Mouse (Mus musculus) CH12.LX (cell line): ENCODE results near the gene Grid1.

Experiments
- CTCF ChIP-seq, 2 experiments: IDR thresholded peaks in 1 of 2; conservative IDR thresholded peaks in 1 of 2; 2 replicates each; pipeline ENCODE4 v1.5.1; 2011 to 2012; ENCODE audit warnings: low read depth in 2 of 2, low read length in 2 of 2, improper control_type of control experiment in 1 of 2, inconsistent platforms in 1 of 2, mild to moderate bottlenecking in 1 of 2, moderate library complexity in 1 of 2
- KAT2A ChIP-seq: IDR thresholded peaks from 2 replicates; pipeline ENCODE4 v1.6.1; 2012; ENCODE audit warnings: low read length, improper control_type of control experiment, inconsistent platforms; ENCODE audit not compliant: insufficient replicate concordance
- POLR2A ChIP-seq: IDR thresholded peaks from 2 replicates; pipeline ENCODE4 v1.6.1; 2011; ENCODE audit warnings: low read depth, mild to moderate bottlenecking, improper control_type of control experiment, low read length
- RAD21 ChIP-seq: IDR thresholded peaks from 2 replicates; pipeline ENCODE4 v1.6.1; 2011; ENCODE audit warnings: low read depth, mild to moderate bottlenecking, low read length, improper control_type of control experiment, moderate library complexity
- USF2 ChIP-seq: conservative IDR thresholded peaks from 2 replicates; pipeline ENCODE4 v1.6.1; 2011; ENCODE audit warnings: low read depth, low read length, improper control_type of control experiment
- ZNF384 ChIP-seq: IDR thresholded peaks from 2 replicates; pipeline ENCODE4 v1.6.1; 2012; ENCODE audit warnings: low read depth, low read length, improper control_type of control experiment, inconsistent platforms

DNA sequence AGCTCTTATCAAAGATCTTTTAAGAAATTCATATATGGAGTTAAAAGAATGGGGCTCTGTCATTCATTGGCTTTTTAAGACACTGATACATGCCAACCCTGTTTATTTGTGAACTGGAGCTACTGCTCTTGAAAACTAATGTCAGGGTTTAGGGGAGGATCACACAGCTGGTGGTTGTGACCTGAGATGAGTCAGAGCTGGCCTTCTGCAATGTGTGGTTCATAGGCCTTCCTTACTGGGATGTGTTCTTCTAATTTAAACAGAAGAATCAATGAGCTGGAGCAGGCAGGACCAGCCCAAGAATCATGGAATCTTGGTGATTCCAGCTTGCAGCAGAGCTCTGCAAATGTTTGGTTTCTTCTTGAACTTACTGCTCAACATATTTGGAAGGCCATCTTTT lies 359.2 kb downstream of the Grid1 start:
- no peak for TF ChIP-seq CTCF (conservative IDR thresholded peaks at IDR 0.05 in 1 of 2, IDR thresholded peaks at IDR 0.05 in 1 of 2; ENCODE audit: low read depth in 2 of 2, low read length in 2 of 2)
- no peak for TF ChIP-seq RAD21
- no peak for TF ChIP-seq POLR2A
- TF ChIP-seq USF2 = no peak
- no peak for TF ChIP-seq ZNF384
- TF ChIP-seq KAT2A = no peak
